Mouse (Mus musculus) ES-Bruce4 (cell line): ENCODE results near the gene Scfd2.

Experiments
- CTCF ChIP-seq: IDR thresholded peaks from one replicate; pipeline ENCODE4 v1.8.1; 2011; ENCODE audit warnings: low read depth, low read length
- EP300 ChIP-seq: IDR thresholded peaks from 2 replicates; pipeline ENCODE4 v1.6.1; 2011; ENCODE audit warnings: low read depth, low read length; ENCODE audit not compliant: insufficient read depth
- POLR2A ChIP-seq: IDR thresholded peaks from one replicate; pipeline ENCODE4 v1.8.1; 2011; ENCODE audit warnings: low read length; ENCODE audit not compliant: insufficient read depth

DNA sequence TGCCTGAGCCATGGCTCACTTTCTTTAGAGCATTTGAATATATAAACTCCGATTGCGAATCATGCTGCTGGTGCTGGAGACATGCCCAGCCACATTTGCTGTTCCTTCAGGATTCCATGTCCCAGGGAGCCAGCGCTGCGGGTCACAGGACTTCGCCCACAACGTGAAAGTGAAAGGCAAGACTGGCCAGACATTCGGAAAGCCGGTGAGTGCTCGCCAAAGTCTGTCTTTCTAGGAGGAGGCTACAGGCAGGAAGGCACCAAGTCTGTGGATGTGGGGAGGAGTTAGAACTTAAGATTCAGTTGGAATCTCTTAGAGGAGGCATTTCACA lies 341.4 kb downstream of the Scfd2 start:
- no peak for TF ChIP-seq POLR2A
- TF ChIP-seq CTCF: no peak
- no peak for TF ChIP-seq EP300
